Mouse (Mus musculus) heart, adult 2 months (tissue): ENCODE measurements around the gene Prex1.

Experiments
- CTCF ChIP-seq: fragments of 200-600 bp; IDR thresholded peaks from 2 replicates; pipeline ENCODE4 v1.8.1; 2022; ENCODE audit warnings: antibody characterized with exemption, mild to moderate bottlenecking, moderate library complexity
- EP300 ChIP-seq: fragments of 200-500 bp; IDR thresholded peaks from 2 replicates; pipeline ENCODE4 v1.6.1; 2011; ENCODE audit warnings: low read depth, low read length, control low read depth; ENCODE audit not compliant: insufficient read depth
- POLR2A ChIP-seq: fragments of 200-500 bp; IDR thresholded peaks from 2 replicates; pipeline ENCODE4 v1.6.1; 2011; ENCODE audit warnings: mild to moderate bottlenecking, low read depth, low read length, control low read depth; ENCODE audit not compliant: insufficient read depth

- TF ChIP-seq EP300 (no peak), CTCF (no peak), POLR2A (no peak)
Measured at GRCm38 (mm10) chr2:166619270-166619669, 94.4 kb downstream of the Prex1 start.
